Mouse (Mus musculus) embryonic fibroblast, embryonic 13.5 days (primary cell): ENCODE measurements around the gene Hist1h2ae.
"Not testable (repeated sequence)": the region's sequence is repeated elsewhere in the genome, so short reads cannot be mapped to it uniquely, and the experiment has no call there.

Experiments
- CTCF ChIP-seq: IDR thresholded peaks from 2 replicates; pipeline ENCODE4 v1.5.1; 2011; ENCODE audit warnings: mild to moderate bottlenecking, control low read depth, low read length, moderate library complexity, borderline replicate concordance; ENCODE audit not compliant: insufficient read depth
- POLR2A ChIP-seq: IDR thresholded peaks from 2 replicates; pipeline ENCODE4 v1.6.1; 2011; ENCODE audit warnings: low read depth, mild to moderate bottlenecking, control low read depth, low read length, moderate library complexity

- not testable (repeated sequence) for TF ChIP-seq CTCF
- TF ChIP-seq POLR2A: peak; percentile 42; the same call in 1 of the 2 replicates
Measured at GRCm38 (mm10) chr13:23573034-23573897, 2.2 kb upstream of the Hist1h2ae start.
